Mouse (Mus musculus) CH12F3 (cell line): ENCODE results near the gene Nab1.
"Not testable (repeated sequence)": the region's sequence is repeated elsewhere in the genome, so short reads cannot be mapped to it uniquely, and the experiment has no call there.

Experiments used
- in situ Hi-C: fragments of 300-500 bp; cut with MboI; formaldehyde crosslinking; loops from 2 replicates; pipeline ENCODE4 v1.14.3; 2020; ENCODE audit warnings: low sequenced_read_pairs

Gene Nab1

GRCm38 (mm10) chr1:52500314-52500981 is at the start of gene Nab1:
Gene Nab1, minus strand, starts transcription at chr1:52500679.
- in situ Hi-C loops, result no loop called here

- in situ Hi-C loops, result no loop called here
Measured at GRCm38 (mm10) chr1:52547451-52547850, 47.0 kb upstream of the Nab1 start.

- in situ Hi-C loops, result no loop called here
Measured at GRCm38 (mm10) chr1:52546796-52547195, 46.3 kb upstream of the Nab1 start.

DNA sequence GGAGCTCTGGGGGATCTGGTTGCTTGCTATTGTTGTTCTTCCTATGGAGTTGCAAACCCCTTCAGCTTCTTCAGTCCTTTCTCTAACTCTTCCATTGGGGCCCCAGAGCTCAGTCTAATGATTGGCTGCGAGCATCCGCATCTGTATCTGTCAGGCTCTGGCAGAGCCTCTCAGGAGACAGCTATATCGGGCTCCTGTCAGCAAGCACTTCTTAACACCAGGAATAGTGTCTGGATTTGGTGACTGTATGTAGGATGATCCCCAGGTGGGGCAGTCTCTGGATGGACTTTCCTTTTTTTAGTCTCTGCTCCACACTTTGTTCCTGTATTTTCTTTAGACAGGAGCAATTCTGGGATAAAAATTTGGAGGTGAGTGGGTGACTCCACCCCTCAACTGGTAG is 39.6 kb upstream of the Nab1 start:
- in situ Hi-C loops, result not testable (repeated sequence)

GRCm38 (mm10) chr1:52529933-52530332 is 29.5 kb upstream of the Nab1 start:
- in situ Hi-C loops, result no loop called here

DNA sequence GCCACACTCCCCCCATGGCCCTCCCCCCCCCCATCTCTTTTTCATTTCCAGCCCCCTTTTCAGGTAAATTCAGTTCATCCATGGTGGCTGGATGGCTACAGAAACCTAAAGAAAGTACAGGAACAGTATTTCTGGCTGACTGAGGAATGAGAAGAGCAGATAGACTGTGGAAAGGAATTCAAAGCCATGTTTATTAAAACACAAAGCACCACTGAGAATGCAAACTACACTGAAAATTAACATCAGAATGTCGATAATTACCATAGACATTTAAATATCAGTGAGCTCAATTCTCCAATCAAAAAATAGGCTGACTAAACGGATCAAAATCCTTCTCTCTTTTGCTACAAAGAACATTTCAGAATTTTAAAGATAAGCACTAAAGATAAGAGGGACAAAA is 27.2 kb upstream of the Nab1 start:
- in situ Hi-C loops, result no loop called here

DNA sequence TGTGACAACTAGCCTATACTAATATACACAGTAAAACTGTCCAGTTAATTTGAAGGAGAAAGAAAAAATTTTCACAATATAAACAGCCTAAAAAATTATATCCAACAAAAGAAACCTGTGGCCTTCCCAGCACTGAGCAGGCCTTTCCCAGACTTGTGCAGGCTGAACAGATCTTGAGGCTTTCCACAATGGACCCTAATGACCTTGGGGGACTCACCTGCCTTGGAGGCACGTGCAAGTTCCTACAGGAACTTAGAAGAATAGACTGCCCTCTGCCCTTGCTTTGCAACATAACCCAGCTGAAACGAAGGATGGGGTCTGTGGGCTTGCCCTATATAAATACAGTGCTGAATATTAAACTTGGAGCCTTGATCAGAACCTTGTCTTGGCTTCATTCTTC is 26.8 kb upstream of the Nab1 start:
- in situ Hi-C loops, result no loop called here

DNA sequence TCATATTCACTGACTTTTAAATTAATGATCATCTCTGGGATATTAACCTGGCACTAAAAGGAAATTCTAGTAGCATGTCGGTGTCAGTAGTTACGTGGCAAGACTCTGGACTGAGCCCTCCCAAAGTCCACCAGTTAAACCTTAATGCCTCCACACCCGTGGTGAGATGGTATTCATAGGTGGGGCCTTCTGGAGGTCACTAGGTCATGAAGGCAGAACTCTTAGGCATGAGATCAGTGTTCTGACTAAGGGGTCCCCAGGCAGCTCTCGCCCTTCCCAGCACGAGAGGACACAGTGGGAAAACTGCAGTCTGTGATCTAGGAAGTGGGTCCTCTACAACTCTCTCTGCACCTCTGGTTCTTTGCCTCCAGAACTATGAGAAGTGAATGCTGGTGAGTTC is 24.2 kb upstream of the Nab1 start:
- in situ Hi-C loops, result no loop called here

DNA sequence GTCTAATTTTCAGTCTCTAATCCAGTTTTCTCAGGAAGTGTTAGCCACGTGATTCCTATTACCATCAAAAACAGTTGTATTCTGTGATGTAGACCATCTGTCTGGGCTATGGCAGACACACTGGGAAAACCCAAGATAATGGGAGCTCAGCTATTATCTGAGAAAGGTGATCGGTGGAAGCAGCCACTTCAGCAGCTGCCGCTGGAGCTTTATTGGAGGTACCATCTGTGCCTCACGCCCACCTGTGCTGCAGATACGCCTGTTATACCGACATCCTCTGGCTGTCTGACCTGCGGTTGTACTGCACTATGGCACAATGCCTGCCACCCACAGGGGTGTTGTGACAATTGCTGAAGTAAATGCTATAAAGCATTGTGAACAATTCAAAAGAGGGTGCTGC is 23.7 kb upstream of the Nab1 start:
- in situ Hi-C loops, result no loop called here

- in situ Hi-C loops, result no loop called here
Measured at GRCm38 (mm10) chr1:52521436-52521993, 21.0 kb upstream of the Nab1 start.

DNA sequence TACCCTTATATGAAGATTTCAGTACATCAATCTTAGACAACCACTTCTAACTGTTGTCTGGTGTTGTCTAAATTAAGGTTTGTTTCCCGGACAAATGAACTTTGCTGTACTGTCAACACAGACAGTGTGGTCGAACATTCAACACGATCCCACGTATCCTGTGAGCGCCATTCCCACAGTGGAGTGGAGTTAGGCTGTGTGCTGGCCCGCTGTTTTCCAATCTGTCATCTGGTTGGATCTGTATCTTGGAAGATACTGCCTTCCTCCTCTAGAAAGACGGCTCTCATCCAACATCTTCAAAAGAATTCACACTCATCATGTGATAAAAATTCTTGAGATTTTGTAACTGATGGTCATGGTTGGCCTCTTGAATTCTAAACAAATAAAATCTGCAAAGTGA is 19.7 kb upstream of the Nab1 start:
- in situ Hi-C loops, result no loop called here

DNA sequence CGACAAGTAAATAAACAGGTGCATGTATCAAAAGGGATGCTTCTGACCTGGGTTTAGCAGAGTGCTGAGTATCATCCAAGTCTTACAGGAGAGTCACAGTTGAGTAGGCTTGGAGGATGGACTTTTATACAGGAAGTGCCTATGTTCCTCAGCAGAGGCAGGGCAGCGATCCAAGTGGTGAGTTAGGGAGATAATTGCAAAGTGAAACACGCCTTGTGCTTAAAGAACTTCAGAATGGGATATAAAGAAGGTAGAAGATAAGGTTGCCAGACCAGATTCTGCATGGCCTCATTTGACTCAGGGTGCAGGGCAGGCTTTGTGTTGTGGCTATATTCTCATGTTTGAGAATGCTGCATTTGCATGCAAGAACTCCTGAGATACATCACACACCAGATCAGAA is 14.8 kb upstream of the Nab1 start:
- in situ Hi-C loops, result no loop called here

DNA sequence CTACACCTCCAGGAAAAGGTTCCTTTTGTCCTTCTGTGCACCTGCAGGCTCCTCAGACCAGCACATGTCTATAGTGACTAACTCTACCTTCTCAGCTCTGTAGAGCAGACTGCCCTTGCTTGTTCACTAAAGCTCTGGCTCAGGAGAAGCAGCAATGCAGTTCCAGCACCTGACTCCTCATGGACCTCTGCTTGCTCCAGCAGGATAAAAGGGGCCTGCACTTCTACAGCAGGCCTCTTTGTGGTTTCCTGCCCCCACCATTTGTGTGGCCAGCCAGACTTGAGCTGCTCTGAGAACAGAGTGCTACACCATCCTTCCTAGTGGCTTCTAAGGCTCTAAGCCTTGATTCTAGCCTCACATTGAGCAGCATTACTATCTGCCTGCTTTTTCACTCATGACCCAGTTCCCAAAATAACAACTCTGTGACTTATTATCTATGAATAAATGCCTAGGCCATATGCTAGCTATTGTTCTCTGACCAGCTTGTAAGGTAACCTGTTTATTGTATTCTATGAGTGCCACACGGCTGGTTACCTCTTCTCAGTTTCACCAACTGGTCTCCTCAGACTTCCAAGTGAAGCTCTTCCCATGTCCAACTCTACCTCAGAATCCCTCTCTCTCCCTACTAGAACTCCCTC is 11.4 kb upstream of the Nab1 start:
- in situ Hi-C loops, result no loop called here

DNA sequence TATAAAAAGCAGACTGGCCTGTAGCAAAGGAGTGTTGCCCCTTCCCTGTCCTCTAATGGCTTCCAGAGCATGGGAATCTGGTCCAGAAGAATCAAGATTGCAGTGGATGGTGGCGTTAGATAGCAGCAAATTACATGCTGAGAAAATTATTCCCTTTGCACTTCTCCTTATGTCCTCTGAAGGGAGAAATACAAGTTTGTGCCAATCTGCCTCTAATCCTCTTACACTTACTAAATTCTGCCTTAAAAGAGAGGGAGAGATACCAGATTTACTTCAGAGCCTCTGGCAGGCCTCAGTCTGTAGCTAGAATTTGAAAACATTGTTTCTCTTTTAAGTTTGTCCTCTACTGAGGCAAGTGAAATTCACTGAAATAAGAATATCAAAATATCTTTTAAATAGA is 5.7 kb upstream of the Nab1 start:
- in situ Hi-C loops, result no loop called here

GRCm38 (mm10) chr1:52502296-52502695 is 1.8 kb upstream of the Nab1 start:
- in situ Hi-C loops, result no loop called here

DNA sequence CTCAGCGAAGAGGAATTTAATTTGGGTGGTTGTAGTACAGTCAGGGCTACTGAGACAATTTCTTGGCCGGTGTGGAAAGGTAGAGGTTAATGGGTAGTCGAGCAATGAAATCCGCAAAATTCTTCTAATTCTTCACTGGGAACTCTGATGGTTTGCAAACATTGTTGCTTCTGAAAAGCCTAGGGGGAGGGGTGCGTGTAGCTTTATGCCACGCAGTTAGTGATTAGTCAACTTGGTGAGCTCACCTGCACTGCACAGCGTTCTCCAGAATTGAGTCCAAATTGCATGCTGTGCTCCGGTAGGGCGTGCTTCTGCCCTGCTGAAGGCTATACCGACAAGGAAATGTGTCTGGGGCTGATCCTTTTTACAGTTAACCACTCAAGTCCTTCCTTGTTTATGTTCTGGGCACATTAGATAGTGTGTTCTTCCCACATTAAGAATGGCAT is 1.2 kb upstream of the Nab1 start:
- in situ Hi-C loops, result no loop called here

DNA sequence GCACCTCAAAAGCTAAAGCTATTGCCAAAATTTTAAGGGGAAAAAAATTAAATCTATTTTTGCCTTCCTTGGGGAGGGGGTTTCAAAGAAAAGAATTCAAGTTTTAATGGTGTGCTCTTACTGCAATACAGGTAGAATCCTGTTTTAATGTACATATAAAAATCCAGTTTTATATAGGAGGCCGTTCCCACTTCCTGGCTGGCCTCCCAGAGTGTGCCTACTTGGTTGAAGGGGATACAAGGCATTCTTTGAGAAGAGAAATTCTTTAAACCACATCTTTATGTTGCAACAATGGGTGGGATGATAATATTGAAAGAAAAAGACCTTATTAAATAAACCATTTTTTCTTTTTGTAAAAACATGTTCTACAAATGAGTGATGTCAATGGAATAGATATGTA is 611 bp upstream of the Nab1 start:
- in situ Hi-C loops, result no loop called here

DNA sequence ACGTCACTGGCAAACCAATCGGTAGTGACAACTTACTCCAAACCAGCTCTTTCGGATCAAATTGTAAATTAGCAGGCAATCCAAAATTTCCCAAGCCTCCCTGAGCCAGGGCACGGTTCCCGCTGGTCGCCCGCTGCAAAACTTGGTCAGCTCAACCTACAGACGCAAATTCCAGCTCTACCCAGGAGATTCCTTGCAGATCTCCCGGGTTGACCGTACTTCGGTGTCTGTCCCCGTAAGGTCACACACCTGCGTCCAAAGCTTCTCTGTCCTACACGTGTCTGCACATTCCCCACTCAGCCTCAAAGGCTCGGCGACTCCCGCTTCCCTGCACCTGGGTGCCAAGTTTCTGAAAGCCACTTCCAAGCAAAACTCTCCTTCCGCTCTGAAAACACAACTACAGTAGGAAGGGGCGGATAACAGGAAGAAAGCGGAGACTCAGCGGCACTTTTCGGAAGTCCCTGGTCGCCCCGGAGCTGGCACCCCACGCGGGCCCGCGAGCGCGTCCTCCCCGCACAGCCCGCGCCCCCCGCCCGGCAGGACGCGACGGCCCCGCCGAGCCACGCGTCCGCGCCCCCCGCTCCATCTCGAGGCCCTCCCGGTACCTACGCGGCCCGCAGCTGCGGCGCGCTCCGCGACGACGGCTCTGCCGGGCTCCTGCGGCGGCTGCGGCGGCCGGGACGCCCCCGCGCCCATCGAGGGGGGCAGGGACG is 722 bp downstream of the Nab1 start:
- in situ Hi-C loops, result no loop called here

- in situ Hi-C loops, result no loop called here
Measured at GRCm38 (mm10) chr1:52498786-52499450, 1.6 kb downstream of the Nab1 start.

DNA sequence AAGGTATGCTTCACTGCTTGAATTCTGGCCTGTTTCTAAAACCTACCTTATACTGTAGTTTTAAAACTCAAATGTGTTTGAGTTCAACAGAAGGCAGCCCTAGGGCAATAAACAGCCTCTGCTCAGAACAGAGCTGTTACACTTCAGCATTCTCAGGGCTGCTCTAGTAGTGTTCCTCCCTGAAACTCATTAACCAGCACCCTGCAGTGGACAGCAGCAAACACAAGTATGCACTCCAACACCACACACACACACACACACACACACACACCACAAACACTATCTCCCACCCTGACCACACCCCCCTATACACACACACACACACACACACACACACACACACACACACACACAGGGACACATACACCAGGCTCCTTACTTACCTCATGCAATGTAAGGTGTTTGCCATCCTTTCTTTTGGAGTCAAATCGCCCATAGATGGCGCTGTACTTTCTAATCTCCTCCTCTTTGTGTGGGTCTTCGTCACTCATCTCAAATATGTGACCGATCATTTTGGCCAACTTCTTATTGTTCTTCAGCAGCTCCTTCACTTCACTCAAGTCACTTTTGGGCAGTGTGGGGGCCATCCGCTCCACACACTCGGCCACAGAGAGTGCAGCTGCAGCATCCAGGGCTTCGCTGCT is 10.8 kb downstream of the Nab1 start:
- in situ Hi-C loops, result no loop called here

- in situ Hi-C loops, result no loop called here
Measured at GRCm38 (mm10) chr1:52484980-52485379, 15.5 kb downstream of the Nab1 start.
